Mouse (Mus musculus): Measurements from ENCODE around the gene Camk1.

The Camk1 gene

DNA sequence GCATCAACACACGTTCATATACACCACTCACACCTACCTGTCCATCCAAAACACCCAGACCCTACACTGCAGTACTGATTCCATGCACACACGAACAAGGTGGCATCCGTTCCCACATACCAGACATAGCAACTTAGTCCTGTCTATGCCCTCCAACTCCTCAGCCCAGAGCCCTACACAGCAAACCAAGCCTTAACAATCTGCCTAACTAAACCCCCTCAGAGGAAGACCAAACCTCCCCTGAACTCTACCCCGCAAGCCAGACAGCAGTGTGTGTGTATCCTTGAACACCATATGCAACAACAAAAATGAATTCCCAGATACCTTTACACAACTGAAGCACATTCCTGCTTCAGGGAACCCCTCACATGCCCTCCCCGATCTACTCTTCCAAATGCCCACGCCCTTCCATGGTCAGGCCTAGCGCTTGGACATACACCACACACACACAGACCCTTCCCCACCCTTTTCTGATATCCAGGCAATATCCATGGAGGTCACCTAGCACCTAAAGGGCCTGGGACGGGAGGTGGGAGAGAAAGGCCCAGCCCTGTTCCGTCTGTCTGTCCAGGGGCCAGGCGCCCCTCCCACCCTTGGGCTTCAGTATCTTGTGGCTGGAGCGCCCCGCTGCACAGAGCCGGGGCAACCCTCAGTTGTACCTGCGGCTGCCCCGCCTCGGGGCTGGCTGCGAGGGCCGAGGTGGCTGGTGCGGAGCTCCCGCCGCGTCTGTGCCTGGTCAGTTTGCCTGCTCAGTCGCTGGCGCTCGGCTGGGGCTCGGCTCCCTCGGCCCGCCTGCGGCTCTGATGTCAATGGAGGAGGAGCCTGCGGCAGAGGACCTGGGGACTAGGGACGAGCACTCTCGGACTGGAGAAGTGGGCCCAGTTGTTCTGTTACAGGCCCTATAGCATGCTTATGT is at the start of gene Camk1:
Gene Camk1, minus strand, starts transcription at position 808 of the 916 bp plus-strand sequence.
- DNase-seq = peak; percentile 82 to 89

DNA sequence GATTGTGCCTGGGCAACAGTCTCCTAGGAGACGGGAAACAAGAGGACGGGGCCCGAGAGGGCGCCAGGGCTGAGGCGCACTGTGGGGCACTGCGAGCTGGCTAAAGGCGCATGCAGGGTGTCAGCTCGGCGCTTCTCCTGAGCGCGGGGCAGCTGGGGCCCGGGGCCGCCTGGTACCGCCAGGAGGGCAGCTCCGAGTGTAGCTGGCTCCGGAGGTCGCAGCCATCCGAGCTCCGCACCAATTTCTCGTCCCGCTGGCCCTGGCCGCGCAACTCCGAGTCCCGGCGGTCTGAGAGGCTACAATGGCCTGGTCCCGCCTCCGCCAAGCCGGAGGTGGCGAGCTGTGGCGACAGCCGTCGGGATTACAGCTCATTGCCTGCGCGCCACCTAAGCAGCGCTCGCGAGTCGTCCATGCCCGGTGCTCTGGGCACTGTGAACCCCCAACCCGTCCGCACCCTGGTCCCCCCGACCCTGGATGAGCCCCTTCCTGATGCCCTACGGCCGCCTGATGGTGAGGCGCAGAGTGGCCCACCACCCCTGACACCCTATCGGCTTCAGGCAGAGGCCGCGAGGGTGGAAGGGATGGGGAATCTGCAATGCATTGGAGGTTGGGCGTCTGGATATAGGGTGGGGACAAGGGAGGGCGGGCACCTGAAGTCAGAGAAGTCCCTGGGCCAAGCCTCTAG is 48.7 kb upstream of the Camk1 start:
- peak; percentile 65 to 79 for DNase-seq

DNA sequence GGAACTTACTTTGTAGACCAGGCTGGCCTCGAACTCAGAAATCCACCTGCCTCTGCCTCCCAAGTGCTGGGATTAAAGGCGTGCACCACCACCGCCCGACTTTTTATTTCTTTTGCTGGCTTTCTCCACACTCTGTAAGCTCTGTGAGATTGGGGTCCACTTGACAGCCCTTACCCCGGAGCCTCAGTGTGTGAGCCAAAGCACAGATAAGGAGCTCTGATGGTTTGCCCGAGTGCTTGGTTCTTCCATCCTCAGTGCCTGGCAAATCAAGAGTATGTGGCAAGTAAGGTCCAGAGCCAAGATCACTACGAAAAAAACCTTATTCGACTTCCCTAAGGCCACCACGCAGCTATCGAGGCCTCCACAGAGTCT is 48.2 kb upstream of the Camk1 start:
- no peak for DNase-seq

DNA sequence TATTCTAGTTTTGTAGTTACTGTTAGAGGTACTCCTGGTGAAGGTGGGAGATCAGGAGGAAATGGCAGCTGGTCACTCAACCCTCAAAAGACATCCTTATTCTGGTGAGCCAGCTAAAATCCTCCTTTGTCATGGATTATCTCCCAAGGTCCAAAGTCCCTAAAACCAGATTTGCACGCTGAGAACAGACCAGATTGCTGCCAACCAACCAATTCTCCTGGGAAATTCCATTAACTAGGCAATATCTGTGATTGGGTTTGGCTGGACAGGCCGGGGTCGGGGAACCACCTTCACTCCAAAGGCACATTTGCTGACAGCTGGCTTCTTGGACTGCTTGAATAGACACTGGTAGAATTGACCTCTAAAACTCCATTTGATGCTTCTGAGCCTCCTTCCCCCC is 46.9 kb upstream of the Camk1 start:
- no peak for DNase-seq

DNA sequence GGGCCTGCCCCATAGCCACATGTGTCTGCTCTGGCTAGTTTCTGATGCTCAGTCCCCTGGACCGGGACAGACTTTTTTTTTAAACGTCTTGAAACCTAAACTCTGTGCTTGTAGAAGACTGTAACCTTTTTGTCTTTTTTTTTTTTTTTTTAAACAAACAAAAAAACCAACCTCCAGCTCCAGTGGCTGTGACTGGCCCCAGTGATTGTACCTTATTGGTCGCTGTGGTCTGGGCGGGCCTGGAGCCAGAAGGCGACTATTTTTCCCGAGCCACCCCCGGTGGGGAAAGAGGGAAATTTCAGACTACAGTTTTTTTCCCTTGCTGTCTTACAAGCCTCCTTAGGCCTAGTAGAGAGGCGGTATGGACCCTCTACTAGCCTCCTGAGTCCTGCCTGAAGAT is 45.2 kb upstream of the Camk1 start, which contains the start of gene Ttll3:
Gene Ttll3, plus strand, starts transcription at position 301 of the 400 bp plus-strand sequence.
- DNase-seq = no peak

DNA sequence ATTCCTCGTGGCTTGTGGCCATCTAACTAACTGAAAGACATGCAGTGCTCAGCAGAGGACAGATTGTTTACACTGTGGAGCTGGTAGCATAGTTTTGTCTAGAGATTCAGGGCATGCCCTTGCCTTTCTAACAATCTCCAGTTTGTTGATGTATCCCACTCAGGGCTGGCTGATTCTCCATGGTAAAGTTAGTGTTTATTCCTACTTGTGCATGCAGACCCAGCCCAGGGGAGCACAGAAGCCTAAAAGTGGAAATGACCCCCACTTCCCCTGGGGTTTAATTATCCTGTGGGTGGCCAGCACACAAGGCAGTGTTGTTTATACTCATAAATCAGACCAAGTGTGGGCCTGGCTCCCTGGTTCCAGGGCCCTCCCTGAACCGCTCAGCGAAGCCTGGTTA is 42.2 kb upstream of the Camk1 start:
- DNase-seq = no peak

DNA sequence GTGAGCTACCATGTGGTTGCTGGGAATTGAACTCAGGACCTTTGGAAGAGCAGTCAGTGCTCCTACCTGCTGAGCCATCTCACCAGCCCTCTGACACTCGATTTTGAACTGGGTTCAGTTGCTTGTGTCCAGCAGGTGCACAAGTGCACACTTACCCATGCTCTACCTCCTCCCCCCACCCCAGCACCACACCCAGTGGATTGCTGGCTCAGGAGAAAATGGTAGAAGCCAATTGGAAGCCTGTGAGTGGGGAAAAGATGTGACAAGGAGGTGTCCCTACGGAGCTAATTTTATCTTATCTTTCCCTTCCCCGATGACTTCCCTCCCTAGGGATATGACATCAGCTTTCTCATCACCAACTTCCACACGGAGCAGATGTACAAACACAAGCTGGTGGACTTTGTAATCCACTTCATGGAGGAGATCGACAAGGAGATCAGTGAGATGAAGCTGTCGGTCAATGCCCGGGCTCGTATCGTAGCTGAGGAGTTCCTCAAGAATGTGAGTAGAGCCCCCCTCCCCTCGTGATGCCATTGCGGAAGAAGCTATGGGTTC is 41.5 kb upstream of the Camk1 start:
- no peak for DNase-seq

DNA sequence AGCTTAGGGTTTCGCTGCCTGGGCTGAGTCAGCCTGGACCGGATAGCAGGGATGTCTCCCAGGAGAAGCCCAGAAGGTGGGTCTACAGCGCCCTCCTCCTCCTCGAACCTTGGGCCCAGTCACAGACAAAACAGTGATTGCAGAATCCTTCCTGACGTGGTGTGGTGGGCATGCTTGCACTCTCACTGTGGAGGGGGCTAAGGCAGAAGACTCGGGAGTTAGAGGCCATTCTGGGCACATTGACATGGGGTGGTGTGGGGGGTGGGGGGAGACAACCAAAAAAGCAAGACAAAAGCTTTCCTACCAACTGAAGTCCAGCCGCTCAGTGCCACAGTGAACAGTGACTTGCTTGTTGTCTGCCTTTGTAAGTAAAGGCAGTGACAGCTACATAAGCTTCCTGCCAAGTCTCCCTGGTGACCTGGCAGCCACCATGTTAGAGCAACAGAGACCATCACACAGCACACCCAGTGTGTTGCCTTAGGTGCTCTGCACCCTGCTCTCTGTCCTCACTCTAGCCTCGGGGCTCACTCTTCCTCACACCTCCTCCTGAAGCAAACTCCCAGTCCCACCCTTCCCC is 40.7 kb upstream of the Camk1 start:
- DNase-seq = no peak

DNA sequence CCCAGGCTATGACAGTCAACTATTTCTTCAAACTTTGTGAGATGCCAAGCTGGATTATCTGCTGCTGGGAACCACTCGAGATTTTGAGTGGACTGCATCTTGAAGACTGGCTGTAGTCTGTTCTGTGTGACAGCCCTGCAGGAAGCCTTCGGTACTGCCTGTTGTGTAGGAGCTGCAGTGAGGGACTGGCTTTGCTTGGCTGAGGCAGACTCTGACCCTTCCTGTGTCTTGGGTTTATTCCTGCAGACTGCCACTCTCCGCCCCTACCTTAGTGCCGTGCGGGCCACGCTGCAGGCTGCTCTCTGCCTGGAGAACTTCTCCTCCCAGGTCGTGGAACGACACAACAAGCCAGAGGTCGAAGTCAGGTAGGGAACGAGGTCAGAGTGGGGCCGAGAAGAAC is 36.7 kb upstream of the Camk1 start:
- peak in 1 of 2 experiments; percentile 42 for DNase-seq

DNA sequence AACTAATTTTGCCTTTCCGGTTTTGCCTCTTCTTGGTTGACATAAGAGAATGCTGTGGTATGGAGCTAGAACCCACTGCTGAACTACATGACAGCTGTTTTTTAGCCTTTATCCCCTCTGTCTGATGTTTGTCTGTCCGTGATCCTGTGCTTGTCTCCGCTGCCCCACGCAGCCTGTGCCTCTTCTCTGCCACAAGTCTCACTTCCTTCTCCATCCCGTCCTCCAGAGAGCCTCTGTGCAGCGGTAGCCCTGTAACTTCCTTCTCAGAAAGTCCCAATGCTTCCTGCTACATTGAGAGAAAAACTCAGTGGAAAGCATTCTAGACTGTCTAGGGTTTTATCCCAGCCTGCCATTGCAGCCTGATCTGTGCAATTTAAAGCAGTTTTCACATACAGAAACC is 35.5 kb upstream of the Camk1 start:
- no peak for DNase-seq

DNA sequence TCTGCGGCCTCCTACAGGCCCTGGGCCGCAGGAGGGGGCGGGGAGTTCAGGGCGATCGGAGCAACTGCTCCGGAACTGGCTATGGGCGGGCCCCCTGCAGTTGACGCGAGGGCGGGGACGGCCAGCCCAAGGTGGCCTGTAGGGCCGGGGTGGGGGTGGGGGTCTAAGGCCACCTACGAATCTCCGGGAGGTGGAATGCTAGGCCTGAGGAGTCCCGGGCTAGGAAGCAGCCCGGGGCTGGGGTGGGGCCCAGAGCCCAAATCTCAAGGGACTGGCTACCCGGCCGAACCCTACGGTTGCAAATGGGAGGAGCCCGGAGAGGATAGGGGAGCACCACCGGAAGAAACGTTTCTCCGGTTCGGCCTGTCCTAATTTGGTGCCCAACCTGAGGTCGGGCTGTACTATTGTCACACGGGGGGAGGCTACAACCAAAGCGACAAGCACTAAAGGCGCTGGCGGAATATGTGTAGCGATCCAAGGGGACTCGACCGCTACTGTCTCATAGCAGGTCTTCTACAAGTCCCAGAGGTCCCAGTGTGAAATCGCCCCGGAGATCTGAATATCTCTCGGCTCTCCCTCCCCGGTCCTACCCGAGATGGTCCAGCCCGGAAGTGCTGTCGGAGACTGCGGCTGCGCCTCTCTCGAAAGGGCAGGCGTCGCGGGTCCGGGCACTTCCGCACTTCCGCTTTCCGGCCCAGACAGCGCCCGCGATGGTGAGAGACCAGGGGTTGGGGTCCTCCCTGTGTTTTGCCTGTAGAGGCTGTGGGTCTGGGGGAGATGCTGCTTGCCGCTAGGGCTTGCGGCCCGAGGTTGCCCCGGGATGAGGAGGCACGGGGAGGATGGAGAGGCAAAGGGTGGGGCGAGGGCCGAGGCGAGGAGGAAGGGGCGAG is 34.0 kb upstream of the Camk1 start, which contains the start of the genes Tada3 and Arpc4:
Gene Tada3, minus strand, starts transcription at position 388 of the 890 bp plus-strand sequence.
Gene Arpc4, plus strand, starts transcription at position 620 of the 890 bp plus-strand sequence.
- peak; percentile 93 to 96 for DNase-seq

DNA sequence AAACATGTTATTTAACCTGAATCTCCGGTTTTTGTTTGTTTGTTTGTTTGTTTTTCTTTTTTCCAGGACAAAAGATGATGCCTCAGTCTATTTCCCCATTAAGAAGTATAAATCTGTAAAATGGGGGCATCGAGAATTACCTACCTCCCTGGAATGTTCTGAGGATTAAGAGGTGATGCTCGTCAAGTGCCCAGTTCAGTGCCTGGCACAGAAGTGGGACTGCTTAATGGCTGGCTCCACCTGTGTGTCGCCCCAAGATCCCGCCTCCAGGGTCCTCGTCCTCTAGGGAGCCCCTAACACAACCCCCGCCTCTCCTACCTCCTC is 33.4 kb upstream of the Camk1 start:
- no peak for DNase-seq

DNA sequence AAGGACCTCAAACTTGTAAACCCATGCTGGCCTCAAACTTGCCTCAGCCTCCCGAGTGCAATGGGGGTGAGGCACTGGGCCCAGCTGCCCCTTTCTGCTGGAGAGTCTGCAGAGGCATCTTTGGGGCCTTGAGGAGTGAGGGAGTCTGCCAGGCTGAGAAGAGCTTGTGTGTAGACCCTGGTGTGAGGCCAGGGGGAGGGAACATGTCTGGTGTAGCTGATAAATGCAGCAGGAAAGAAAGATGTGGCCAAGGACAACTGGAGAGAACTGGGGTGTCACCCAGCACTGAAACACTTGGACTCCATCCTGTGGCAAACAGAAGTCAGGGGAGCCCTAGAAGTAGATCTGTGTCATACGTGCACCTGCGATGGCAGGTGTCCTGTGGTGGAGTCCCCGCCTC is 29.7 kb upstream of the Camk1 start:
- DNase-seq = no peak

DNA sequence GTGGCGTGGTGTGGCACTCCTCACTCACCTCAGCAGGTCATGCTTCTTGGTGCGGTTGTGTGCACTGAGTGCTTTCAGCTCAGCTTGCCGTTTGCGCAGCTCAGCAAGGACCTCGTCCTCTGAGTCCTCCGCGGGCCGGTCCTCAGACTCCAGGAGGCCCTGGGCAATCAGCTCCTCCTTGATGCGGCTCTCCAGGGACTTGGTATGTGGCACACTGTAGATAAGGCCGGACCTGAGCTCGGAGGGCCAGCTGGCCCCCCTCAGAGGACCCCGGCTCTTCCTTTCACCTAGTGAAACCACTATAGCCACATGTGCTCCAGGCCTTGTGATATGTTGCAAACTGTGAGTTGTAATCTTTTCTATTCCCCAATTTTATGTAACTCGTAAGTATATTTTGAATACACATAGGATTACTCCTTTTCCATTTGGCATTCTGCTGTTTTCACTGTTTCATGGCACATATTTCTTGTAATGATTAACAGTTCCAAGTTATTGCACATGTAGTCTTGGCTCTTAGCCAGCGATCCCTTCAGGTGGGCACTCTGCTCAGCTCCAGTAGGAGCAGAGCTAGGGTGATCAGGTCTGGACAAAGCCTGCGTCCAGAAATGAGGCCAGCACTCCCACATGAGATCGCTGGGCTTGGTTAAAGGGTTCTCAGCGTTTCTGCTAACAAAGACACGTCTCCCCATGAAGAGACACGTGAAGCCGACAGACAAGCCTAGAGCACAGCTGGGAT is 26.6 kb upstream of the Camk1 start:
- DNase-seq = peak in 1 of 2 experiments; percentile 39

DNA sequence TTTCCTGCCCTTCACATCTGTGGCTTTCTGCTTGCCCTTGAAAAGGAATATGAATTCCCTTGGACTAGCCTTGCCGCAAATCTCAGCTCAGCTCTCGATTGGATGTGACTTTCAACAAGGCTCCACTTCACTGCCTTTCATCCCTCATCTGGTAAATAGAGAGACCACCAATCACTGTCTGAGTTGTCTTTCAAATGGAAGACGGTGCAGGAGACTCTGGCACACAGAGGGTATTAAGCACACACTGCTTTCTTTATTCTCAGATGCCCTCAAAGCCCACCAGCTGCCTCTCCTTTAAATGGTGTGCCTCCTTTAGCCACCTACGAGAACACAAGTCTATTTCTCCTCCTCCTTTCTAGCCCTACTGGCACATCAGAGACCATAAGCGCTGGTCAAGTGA is 24.8 kb upstream of the Camk1 start:
- no peak for DNase-seq

DNA sequence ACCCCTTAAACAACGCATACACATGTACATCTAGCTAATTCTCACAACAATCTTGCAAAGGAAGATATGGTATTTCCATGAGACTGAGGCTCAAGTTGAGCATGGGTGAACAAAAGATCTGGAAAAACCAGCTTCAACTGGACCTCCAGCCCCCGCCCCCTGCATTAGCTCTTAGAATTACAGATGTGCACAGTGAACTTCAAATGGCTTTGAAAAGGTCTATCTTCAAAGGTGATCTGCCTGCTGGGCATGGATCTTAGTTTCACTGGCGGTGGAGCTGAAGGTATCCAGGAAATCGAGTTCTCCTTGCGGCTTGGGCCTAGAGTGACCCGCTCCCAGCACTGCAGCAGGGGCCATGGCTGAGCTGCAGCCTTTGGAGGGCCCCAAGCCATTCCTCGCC is 24.3 kb upstream of the Camk1 start:
- DNase-seq = no peak

DNA sequence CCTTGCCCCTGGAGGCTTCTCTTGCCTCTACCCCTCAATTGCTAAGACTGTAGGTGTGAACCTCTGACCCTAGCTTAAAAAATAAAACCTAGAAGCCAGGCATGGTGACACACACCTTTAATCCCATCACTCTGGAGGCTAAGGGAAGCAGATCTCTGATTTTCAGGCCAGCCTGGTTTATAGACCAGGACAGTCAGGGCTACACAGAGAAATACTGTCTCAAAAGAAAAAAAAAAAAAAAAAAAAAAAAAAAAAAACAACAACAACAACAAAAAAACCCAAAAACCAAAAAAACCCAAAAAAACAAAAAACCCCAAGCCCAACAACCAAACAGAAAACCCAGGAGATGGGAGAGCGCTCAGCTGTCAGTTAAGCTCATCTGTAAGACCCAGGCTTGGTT is 23.8 kb upstream of the Camk1 start:
- no peak for DNase-seq

DNA sequence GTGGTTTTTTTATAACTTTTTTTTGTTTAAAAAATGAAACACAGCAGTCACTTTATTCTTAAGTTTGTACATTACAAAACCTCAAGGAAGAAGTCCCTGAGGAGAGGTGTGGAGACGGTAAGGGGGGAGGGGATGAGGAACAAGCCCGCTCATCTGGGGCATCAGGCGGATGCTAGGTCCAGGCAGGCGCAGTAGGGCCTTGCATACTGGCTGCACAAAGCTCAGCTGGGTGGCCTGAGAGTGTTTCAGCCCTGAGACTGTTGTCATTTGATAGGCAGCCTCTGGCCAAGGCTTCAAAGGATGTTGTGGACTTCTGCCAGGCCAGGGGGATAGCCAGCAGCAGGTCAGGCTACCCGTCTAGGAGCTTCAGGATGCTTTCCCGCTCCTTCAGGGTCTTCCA is 22.9 kb upstream of the Camk1 start:
- no peak for DNase-seq

DNA sequence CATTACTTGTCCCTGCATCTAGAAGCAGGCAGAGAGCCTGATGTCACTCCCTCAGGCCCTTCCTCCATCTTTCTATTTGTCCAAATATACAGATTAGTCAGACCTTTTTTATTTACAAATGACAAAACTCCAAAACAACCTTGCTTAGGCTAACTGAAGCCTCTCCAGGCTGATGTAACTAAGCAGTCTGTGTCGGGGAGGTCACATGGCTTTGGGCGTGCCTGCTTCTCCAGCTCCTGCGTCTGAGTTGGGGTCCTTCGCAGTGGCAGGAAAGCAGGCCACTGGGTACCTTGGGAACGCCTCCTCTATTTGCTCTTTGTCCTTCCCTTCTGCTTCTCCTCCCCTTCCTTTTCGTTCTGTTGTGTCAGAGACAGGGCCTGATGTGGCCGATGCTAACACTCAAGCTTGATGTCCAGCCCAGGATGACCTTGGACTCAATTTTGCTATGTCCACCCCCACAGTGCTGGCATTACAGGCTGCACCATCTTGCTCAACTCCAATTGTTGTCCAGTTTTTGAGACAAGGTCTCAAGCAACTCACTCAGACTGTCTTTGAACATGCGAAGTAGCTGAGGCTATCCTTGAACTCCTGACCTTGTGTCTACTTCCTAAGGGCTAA is 20.8 kb upstream of the Camk1 start:
- no peak for DNase-seq

DNA sequence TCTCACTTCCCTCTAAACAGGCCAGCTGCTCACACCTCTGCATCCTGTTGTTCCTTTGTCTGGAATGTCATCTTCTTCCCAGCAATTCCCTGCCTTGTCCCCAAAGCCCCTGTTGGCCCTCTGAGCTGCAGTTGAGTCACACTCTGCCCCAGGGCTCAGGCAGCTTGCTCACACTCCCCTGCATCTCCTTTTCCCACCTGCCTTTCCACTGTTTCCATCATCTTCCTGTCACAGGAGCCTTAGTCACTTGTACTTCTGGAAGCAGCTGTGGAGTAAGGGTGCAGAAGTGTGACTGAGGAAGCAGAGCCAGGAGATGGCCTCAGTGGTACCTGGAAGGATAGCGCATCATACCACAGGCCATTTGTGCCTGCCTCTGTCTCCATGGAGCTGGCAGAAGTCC is 18.5 kb upstream of the Camk1 start:
- no peak for DNase-seq

DNA sequence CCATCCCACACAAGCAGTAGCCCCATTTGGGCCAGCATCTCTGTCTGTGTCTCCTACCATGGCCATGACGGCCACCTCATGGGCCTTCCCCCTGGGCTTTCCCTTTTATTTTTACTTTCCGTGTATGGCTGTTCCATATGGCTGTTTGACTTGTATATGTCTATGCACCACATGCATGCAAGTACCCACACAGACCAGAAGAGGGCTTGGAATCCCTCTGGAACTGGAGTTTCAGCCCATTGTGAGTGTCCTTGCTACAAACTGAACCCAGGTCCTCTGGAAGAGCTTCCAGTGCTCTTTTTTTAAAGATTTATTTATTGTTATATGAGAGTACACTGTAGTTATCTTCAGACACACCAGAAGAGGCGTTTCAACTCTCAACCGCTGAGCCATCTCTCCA is 17.7 kb upstream of the Camk1 start:
- DNase-seq = no peak
